Mouse (Mus musculus) limb, embryonic 10.5 days (tissue): Measurements from ENCODE around the gene Klhl18. TPM values are rescaled to one million over a fixed set of nuclear protein-coding genes. Genes with fewer than 3 reads are reported as not detected.
A peak's percentile ranks its signal among the peaks of the same experiment; 100 is the strongest.

ENCODE experiments used
- DNase-seq: peaks from one replicate; pipeline ENCODE4 v3.0.0-alpha.2; 2017; ENCODE audit warnings: low spot score
- H3K27ac ChIP-seq: fragments of 300-500 bp; sonication (generic); 2 replicates; pipeline ENCODE4 v1.5.1; 2016; ENCODE audit warnings: mild to moderate bottlenecking
- H3K27me3 ChIP-seq: fragments of 300-500 bp; sonication (generic); 2 replicates; pipeline ENCODE4 v1.6.1; 2016; ENCODE audit warnings: low read depth, mild to moderate bottlenecking; ENCODE audit not compliant: poor library complexity, severe bottlenecking
- H3K36me3 ChIP-seq: fragments of 300-500 bp; sonication (generic); 2 replicates; pipeline ENCODE4 v1.6.1; 2016; ENCODE audit warnings: mild to moderate bottlenecking, moderate library complexity
- H3K4me1 ChIP-seq: fragments of 300-500 bp; sonication (generic); 2 replicates; pipeline ENCODE4 v1.6.1; 2016
- H3K4me3 ChIP-seq: fragments of 300-500 bp; sonication (generic); 2 replicates; pipeline ENCODE4 v1.5.1; 2016; ENCODE audit warnings: mild to moderate bottlenecking, moderate library complexity
- H3K9me3 ChIP-seq: fragments of 300-500 bp; sonication (generic); replicated peaks from 2 replicates; pipeline ENCODE4 v1.6.1; 2016; ENCODE audit warnings: mild to moderate bottlenecking
- WGBS: fragments of 180-500 bp; shearing (Covaris S2); methylation state at CpG from one replicate; pipeline ENCODE4 v1.1.7; 2016; 5-methylcytosine and 5-hydroxymethylcytosine counted together
- polyA plus RNA-seq: library from polyadenylated mRNA; unstranded; fragments of >200 nt; fragmentation: Nextera tagmentation; extraction: Ambion mirVana; gene quantifications from 2 replicates; pipeline ENCODE4 v1.2.1, GENCODE M21; 2016

Gene Klhl18
- polyA plus RNA-seq: 8.5 and 10.3 TPM in 2 replicates

DNA sequence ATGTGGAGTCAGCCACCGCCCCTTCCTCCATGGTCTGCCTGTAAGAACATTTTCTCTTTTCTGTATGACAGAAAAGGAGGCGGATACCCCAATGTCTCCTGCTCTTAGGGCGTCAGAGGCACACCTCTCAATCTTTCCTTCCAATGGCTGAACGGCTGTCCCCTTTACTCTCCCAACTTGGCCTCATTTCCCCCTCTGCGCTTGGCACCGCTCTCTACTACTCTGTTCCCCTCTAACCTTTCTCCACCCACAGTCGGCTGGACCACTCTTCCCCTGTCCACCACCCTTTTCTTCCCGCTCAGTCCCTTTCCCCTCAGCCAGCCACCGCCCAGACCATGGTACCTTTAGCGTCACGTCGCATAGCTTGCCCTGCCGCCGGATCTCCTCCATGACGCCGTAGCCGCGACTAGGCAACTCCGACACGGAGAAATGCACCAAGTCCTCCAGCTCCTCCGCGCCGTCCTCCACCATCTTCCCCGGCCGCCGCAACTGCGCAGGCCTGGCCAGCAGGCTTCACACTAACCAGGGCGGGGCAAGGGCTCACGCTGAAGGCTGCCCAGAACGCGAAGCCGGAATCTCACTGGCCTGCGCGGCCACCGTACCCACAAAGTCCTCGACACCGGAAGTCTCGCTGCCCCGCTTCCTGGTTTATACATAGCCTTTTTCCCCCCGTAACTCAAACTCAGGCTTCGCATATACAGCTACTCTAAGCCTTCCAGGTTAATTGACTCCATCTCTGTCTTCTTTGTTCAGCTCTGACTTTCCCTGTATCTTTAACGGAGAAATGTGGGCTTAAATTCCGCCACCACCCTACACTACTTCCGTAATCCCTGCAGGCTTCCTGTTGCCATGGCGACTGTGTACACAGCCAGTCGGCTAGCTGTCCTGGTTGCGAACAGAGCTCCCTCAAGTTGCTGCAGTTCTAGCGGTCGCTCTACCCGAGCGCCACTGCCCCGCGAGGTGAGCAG is at the start of gene Klhl18, which contains the start of gene Kif9:
Gene Klhl18, minus strand, starts transcription at position 571 of the 968 bp plus-strand sequence.
Gene Kif9, plus strand, starts transcription at position 835 of the 968 bp plus-strand sequence.
- Histone ChIP-seq H3K27me3 (peaks cover 14% of the 10 kb centered on the region), H3K36me3 (peaks cover 12% of the 10 kb centered on the region; the same call in 1 of the 2 replicates), H3K4me1 (peaks cover 15% of the 10 kb centered on the region), H3K4me3 (peak within 1 kb of the TSS; percentile 75), H3K27ac (peak within 1 kb of the TSS; percentile 86), H3K9me3 (no peaks in the 10 kb centered on the region)
- under 1% methylated on average over 53 of the region's 53 CpGs for WGBS
- peak; percentile 98 for DNase-seq

GRCm38 (mm10) chr9:110525737-110526136 is 49.2 kb upstream of the Klhl18 start:
- no peak overlapping the region for H3K4me3 ChIP-seq
- no peak overlapping the region for H3K27ac ChIP-seq
- no peaks in the 10 kb centered on the region for H3K9me3 ChIP-seq
- DNase-seq: no peak
- WGBS: 47% methylated on average over 2 of the region's 2 CpGs
- no peaks in the 10 kb centered on the region for H3K27me3 ChIP-seq
- no peaks in the 10 kb centered on the region for H3K36me3 ChIP-seq
- H3K4me1 ChIP-seq: no peaks in the 10 kb centered on the region

DNA sequence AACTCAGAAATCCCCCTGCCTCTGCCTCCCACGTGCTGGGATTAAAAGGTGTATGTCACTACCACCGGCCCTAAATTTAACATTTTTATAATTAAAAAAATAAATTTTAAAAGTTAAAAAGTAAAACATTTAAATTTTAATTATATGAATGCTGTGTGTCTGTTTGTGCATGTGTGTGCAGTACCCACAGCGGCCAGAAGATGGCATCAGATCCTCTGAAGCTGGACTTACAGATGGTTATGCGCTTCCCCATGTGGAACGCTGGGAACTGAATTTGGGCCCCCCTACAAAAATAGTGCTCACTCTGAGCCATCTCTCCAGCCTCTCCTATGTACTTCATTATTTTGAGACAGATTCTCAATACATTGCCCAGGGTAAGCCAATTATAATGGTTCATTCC is 14.4 kb upstream of the Klhl18 start:
- WGBS: 63% methylated on average over 5 of the region's 5 CpGs
- peak; percentile 33 for DNase-seq
- Histone ChIP-seq H3K4me1 (no peaks in the 10 kb centered on the region), H3K36me3 (no peaks in the 10 kb centered on the region), H3K4me3 (no peak overlapping the region), H3K27me3 (no peaks in the 10 kb centered on the region), H3K9me3 (no peaks in the 10 kb centered on the region), H3K27ac (no peak overlapping the region)

DNA sequence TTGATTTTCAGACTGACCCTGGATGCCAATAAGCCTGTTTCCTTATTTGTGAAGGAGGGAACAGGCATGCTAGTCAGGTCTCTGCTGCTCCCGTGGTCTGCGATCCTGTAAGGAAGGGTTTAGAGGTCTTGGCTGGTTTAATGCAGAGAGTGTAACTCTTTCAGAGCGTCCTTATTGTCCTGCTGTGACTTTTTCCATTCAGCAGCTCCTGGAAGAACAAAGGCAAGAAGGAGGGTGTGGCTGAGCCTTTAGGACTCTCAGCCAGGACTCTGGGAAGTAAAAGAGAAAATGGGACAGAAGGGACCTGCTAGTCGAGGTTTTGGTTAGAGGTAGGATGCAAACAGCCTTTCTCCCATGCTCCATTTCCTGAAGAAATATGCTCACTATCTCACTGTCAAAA is 12.3 kb upstream of the Klhl18 start:
- Histone ChIP-seq H3K4me3 (no peak overlapping the region), H3K27ac (no peak overlapping the region), H3K9me3 (no peaks in the 10 kb centered on the region), H3K4me1 (no peaks in the 10 kb centered on the region), H3K36me3 (no peaks in the 10 kb centered on the region), H3K27me3 (no peaks in the 10 kb centered on the region)
- no peak for DNase-seq
- 64% methylated on average over 4 of the region's 4 CpGs for WGBS

GRCm38 (mm10) chr9:110478639-110479038 is 2.1 kb upstream of the Klhl18 start:
- no peak for DNase-seq
- H3K4me3 ChIP-seq: no peak overlapping the region
- H3K27ac ChIP-seq: no peak overlapping the region
- 87% methylated on average over 4 of the region's 4 CpGs for WGBS
- H3K36me3 ChIP-seq: no peaks in the 10 kb centered on the region
- H3K9me3 ChIP-seq: no peaks in the 10 kb centered on the region
- H3K4me1 ChIP-seq: peaks cover 15% of the 10 kb centered on the region
- peaks cover 14% of the 10 kb centered on the region for H3K27me3 ChIP-seq

DNA sequence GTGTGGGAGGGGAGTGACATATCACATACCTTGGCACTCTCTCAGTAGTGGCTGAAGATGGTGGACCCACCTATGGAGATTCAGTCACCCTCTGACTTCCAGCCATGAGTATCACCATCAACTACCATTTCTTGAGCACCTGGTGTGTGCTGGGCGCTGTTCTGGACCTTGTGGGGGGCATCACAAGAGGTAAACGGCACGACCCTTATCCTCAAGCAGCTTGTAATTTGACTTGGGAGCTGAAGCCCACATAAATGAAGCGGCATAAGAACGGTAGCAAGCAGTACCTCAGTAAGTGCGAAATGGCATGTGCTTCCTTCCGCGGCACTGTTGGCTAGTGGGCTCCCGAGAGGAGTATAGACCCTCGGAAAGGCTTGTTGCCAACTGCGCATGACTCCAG is 1.5 kb upstream of the Klhl18 start:
- Histone ChIP-seq H3K4me3 (no peak overlapping the region), H3K4me1 (peaks cover 15% of the 10 kb centered on the region), H3K36me3 (peaks cover 4% of the 10 kb centered on the region; the same call in 1 of the 2 replicates), H3K27ac (no peak overlapping the region), H3K9me3 (no peaks in the 10 kb centered on the region), H3K27me3 (peaks cover 14% of the 10 kb centered on the region)
- 60% methylated on average over 11 of the region's 11 CpGs for WGBS
- no peak for DNase-seq

DNA sequence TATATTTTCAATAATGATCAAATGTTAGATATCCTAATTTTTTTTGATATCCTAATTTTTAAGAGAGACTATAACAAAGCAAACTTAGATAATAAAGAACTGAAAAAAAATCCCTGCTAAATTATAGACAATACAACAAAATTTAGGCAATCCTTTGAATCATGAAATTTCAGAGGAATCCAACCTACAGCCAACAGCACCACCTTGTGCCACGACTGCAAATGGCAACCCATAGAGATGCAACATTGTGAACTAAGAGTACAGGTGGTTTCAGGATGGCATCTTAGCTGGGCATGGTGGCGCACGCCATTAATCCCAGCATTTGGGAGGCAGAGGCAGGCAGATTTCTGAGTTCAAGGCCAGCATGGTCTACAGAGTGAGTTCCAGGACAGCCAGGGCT is 10.3 kb downstream of the Klhl18 start:
- Histone ChIP-seq H3K36me3 (0 out of 2 replicates have a peak, but pooled peaks cover 4% of the 10 kb centered on the region), H3K4me3 (no peak overlapping the region), H3K27ac (no peak overlapping the region), H3K27me3 (no peaks in the 10 kb centered on the region), H3K4me1 (no peaks in the 10 kb centered on the region), H3K9me3 (no peaks in the 10 kb centered on the region)
- 87% methylated on average over 3 of the region's 3 CpGs for WGBS
- DNase-seq: no peak

- H3K4me3 ChIP-seq: no peak overlapping the region
These were observed 11.2 kb downstream of the Klhl18 start for GRCm38 (mm10) chr9:110465336-110465735.

DNA sequence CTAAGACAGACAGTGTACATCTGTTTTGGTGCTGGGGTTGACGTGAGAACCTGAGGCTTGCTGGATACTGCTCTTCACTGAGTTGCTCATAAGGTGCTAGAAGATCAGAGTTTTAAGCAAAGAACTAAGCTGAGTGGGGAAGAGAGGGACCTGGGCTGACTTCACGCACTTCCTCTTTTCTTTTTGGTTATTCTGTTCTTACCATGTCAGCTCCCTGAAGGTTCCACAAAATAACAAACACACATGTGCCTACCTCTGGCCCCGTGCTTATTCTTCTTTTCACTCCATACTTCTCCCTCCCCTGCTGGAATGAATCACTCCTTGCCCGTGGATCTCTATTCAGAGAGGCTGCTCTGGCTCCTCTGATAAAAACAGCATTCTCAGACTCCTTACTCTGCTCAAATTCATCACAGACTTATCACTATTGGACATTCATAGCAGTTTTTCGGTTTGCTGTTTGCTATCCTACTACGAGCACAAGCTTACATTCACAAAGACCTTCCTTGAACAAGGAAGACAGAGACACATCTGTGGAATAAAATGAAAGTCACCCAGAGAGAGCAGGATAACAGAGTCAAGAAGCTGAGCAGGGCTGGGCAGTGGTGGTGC is 12.4 kb downstream of the Klhl18 start:
- DNase-seq: no peak
- Histone ChIP-seq H3K27me3 (no peaks in the 10 kb centered on the region), H3K9me3 (no peaks in the 10 kb centered on the region), H3K27ac (no peak overlapping the region), H3K4me1 (no peaks in the 10 kb centered on the region), H3K4me3 (no peak overlapping the region), H3K36me3 (0 out of 2 replicates have a peak, but pooled peaks cover 4% of the 10 kb centered on the region)
- WGBS: 93% methylated on average over 6 of the region's 6 CpGs

More at GRCm38 (mm10) chr9:110465336-110465735, 11.2 kb downstream of the Klhl18 start:
- Histone ChIP-seq H3K4me1 (no peaks in the 10 kb centered on the region), H3K9me3 (no peaks in the 10 kb centered on the region), H3K36me3 (0 out of 2 replicates have a peak, but pooled peaks cover 4% of the 10 kb centered on the region), H3K27me3 (no peaks in the 10 kb centered on the region), H3K27ac (no peak overlapping the region)
- no peak for DNase-seq
- WGBS: 91% methylated on average over 6 of the region's 6 CpGs

DNA sequence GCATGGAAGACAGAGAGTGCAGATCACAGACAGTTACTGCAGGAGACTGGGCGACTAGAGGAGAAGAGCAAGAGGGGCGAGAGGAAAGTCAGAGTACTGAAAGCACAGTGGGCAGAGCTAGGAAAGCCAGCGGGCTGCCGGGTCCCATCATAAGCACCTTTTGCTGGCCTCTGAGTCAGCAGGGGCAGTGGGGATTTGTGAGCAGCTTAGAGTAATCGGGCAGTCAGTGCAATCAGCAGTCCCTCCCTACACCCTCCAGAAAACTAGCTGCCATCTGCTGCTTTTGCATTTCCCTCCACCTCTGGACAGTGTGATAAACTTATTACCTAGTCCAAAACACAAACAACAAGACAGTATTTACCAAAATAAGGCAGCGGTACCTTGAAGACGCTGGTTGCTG is 14.2 kb downstream of the Klhl18 start:
- no peaks in the 10 kb centered on the region for H3K27me3 ChIP-seq
- no peak for DNase-seq
- no peaks in the 10 kb centered on the region for H3K4me1 ChIP-seq
- H3K27ac ChIP-seq: no peak overlapping the region
- WGBS: 79% methylated on average over 7 of the region's 7 CpGs
- H3K4me3 ChIP-seq: no peak overlapping the region
- 0 out of 2 replicates have a peak, but pooled peaks cover 4% of the 10 kb centered on the region for H3K36me3 ChIP-seq
- no peaks in the 10 kb centered on the region for H3K9me3 ChIP-seq

GRCm38 (mm10) chr9:110460884-110461815 is 15.3 kb downstream of the Klhl18 start:
- WGBS: 87% methylated on average over 18 of the region's 18 CpGs
- H3K4me3 ChIP-seq: no peak overlapping the region
- DNase-seq: no peak
- no peaks in the 10 kb centered on the region for H3K27me3 ChIP-seq
- no peaks in the 10 kb centered on the region for H3K9me3 ChIP-seq
- no peaks in the 10 kb centered on the region for H3K4me1 ChIP-seq
- H3K27ac ChIP-seq: no peak overlapping the region
- no peaks in the 10 kb centered on the region for H3K36me3 ChIP-seq

DNA sequence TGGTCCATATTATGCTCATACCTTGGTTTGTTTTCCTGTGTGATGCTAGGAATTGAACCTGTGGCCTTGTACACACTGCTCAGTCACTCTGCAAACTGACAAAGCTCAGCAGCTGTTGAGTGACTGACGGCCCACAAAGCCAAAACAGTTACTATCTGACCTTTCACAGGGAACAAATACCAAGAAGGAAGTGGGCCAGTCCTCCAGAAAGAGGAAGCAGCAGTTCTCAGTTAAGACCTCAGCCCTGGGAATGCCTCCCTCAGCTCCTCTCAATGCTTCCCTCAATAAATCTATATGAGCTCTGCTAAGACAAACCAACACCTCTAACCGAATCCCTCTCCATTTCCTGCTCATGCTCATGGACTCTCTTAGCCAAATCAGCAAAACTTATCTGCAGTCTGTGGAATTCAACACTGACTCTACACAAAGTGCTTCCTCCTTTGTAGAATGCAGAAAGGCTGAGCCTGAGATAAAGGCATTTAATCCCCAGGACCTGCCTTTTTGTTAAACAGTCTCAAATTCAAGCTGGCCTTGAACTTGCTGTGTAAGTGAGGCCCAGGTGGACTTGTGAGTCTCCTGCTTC is 17.3 kb downstream of the Klhl18 start:
- Histone ChIP-seq H3K36me3 (peaks cover 4% of the 10 kb centered on the region), H3K4me1 (no peaks in the 10 kb centered on the region), H3K27ac (no peak overlapping the region), H3K9me3 (no peaks in the 10 kb centered on the region), H3K27me3 (no peaks in the 10 kb centered on the region), H3K4me3 (no peak overlapping the region)
- WGBS: 85% methylated on average over 2 of the region's 2 CpGs
- DNase-seq: no peak
